Mouse (Mus musculus): ENCODE data around the gene Hist1h1d. TPM values are rescaled to one million over a fixed set of nuclear protein-coding genes. Genes with fewer than 3 reads are reported as not detected.

The Hist1h1d gene
- polyA plus RNA-seq, 1 experiment from 2014 or later, result 0.64 TPM

DNA sequence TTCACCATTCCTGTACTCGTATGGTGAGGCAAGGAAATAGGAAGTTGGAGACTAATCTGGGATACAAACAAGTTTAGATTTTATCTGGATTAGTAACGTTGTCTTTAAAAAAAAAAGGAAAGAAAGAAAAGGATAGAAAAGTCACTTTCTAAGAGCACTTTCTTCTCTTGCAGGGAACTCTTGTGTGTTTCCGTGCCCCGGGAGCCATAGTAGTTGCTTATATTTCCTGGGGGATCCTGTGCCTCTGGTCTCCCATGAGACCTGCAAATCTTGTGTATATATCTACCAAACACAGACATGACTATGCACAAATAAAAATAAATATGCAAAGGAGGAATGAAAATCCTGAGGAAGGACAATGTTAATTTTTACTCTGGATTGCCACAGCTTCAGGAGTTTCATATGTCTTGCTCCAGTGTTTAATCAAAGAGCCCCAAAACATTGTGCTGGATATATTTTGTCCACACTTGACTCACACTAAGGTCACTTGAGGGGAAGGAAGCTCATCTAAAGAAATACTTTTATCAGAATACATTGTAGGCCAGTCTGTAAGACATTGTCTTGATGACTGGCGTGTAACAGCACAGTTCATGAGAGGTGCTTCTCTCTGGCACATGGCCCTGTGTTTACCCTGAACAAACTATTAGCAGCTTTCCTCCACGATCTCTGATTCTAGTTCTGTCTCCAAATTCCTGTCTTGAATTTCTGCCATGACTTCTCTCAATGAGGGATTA, 24.0 kb downstream of the Hist1h1d start:
- peak overlapping the region; percentile 86 for H3K9ac ChIP-seq (ENCODE audit: low read length)
- no peaks in the 10 kb centered on the region for H3K9me3 ChIP-seq (ENCODE audit: control insufficient read depth, low read length)
- ATAC-seq (replicated peaks; ENCODE audit: low FRiP score, low TSS enrichment, low read depth), result no peak
- H3K27me3 ChIP-seq (replicated peaks; ENCODE audit: control insufficient read depth, insufficient read depth, low read length), result no peaks in the 10 kb centered on the region
- peaks cover 14% of the 10 kb centered on the region for H3K4me1 ChIP-seq (replicated peaks; ENCODE audit: control insufficient read depth, insufficient read depth, low read length)
- peak overlapping the region; percentile 80 for H3K4me2 ChIP-seq (ENCODE audit: low read length)
- peak overlapping the region; percentile 38 for H3K4me3 ChIP-seq (ENCODE audit: low read depth, low read length)
- H3K36me3 ChIP-seq (ENCODE audit: control insufficient read depth, insufficient read depth, low read length), result no peaks in the 10 kb centered on the region
- peak; percentile 49 for DNase-seq (ENCODE audit: low spot score)
- WGBS, result 31% methylated on average over 6 of the region's 6 CpGs
- H3K27ac ChIP-seq (ENCODE audit: low read depth), result peak overlapping the region; percentile 80

DNA sequence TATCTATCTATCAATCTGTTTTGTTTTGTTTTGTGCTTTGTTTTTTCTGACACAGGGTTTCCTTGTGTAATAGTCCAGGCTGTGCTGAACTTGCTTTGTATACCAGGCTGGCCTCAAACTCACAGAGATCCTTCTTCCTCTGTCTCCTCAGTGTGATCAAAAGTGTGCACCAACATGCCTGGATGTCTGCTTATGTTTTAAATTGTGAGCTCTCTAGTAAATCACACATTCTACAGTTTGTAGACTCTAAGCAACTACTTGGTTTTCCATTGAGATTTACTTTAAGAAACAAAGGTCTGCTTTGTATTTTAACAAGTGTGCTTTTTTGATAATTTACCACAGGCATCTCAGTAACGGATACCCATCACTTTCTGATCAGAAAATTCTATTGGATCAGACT, 24.8 kb downstream of the Hist1h1d start:
- ATAC-seq (replicated peaks; ENCODE audit: low FRiP score, low TSS enrichment, low read depth), result no peak
- 98% methylated on average over 1 of the region's 1 CpGs for WGBS
- DNase-seq (ENCODE audit: low spot score), result peak; percentile 41
- H3K9me3 ChIP-seq (ENCODE audit: control insufficient read depth, low read length), result no peaks in the 10 kb centered on the region
- H3K4me2 ChIP-seq (ENCODE audit: low read length), result no peak overlapping the region
- no peak overlapping the region for H3K9ac ChIP-seq (ENCODE audit: low read length)
- H3K4me3 ChIP-seq (ENCODE audit: low read depth, low read length), result no peak overlapping the region
- H3K4me1 ChIP-seq (replicated peaks; ENCODE audit: control insufficient read depth, insufficient read depth, low read length), result peaks cover 18% of the 10 kb centered on the region
- no peak overlapping the region for H3K27ac ChIP-seq (ENCODE audit: low read depth)
- H3K36me3 ChIP-seq (ENCODE audit: control insufficient read depth, insufficient read depth, low read length), result no peaks in the 10 kb centered on the region
- no peaks in the 10 kb centered on the region for H3K27me3 ChIP-seq (replicated peaks; ENCODE audit: control insufficient read depth, insufficient read depth, low read length)

DNA sequence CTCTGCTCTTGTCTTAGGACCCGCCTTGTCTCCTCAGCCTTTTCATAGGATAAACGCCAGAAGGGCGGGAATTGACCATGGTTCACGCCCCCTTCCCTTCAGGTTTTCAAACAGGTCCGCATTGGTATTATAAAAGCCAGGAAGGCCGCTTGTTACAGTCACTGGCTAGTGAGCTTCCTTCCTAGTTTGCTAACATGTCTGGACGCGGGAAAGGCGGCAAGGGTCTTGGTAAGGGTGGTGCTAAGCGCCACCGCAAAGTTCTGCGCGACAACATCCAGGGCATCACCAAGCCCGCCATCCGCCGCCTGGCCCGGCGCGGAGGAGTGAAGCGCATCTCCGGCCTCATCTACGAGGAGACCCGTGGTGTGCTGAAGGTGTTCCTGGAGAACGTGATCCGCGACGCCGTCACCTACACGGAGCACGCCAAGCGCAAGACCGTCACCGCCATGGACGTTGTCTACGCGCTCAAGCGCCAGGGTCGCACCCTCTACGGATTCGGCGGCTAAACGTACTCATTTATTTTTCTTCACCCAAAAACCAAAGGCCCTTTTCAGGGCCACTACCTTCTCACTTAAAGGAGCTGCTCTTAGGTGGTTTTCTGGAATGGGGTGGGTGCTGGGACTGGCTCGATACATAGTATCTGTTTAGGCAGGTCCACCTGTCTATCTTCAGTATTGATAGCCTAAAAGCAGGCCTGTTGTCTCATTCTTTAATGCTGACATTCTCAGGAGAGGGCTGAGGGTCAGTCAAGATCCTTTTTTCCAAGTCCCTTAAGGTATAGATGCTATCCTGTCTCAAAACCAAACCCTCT, 28.6 kb downstream of the Hist1h1d start, which contains the start of gene Hist1h4d:
TSS of gene Hist1h4d (plus strand) at position 191 of the 811 bp plus-strand sequence.
- H3K4me3 ChIP-seq (ENCODE audit: low read depth, low read length), result peak within 1 kb of the TSS; percentile 46
- peak within 1 kb of the TSS; percentile 99 for H3K27ac ChIP-seq (ENCODE audit: low read depth)
- H3K4me1 ChIP-seq (replicated peaks; ENCODE audit: control insufficient read depth, insufficient read depth, low read length), result peaks cover 28% of the 10 kb centered on the region
- peak within 1 kb of the TSS; percentile 73 for H3K4me2 ChIP-seq (ENCODE audit: low read length)
- H3K27me3 ChIP-seq (replicated peaks; ENCODE audit: control insufficient read depth, insufficient read depth, low read length), result no peaks in the 10 kb centered on the region
- ATAC-seq (replicated peaks; ENCODE audit: low FRiP score, low TSS enrichment, low read depth) (peak; percentile 88), DNase-seq (ENCODE audit: low spot score) (peak; percentile 100)
- peak within 1 kb of the TSS; percentile 81 for H3K9ac ChIP-seq (ENCODE audit: low read length)
- under 1% methylated on average over 43 of the region's 43 CpGs for WGBS
- H3K9me3 ChIP-seq (ENCODE audit: control insufficient read depth, low read length), result no peaks in the 10 kb centered on the region
- H3K36me3 ChIP-seq (ENCODE audit: control insufficient read depth, insufficient read depth, low read length), result no peaks in the 10 kb centered on the region

GRCm38 (mm10) chr13:23582219-23583056, 29.4 kb downstream of the Hist1h1d start:
- Histone ChIP-seq H3K36me3 (ENCODE audit: control insufficient read depth, insufficient read depth, low read length) (no peaks in the 10 kb centered on the region), H3K27ac (ENCODE audit: low read depth) (peak overlapping the region; percentile 99), H3K4me1 (replicated peaks; ENCODE audit: control insufficient read depth, insufficient read depth, low read length) (peaks cover 24% of the 10 kb centered on the region), H3K27me3 (replicated peaks; ENCODE audit: control insufficient read depth, insufficient read depth, low read length) (no peaks in the 10 kb centered on the region), H3K4me2 (ENCODE audit: low read length) (peak overlapping the region; percentile 73), H3K4me3 (ENCODE audit: low read depth, low read length) (peak overlapping the region; percentile 46), H3K9ac (ENCODE audit: low read length) (peak overlapping the region; percentile 81), H3K9me3 (ENCODE audit: control insufficient read depth, low read length) (no peaks in the 10 kb centered on the region)
- 7% methylated on average over 6 of the region's 6 CpGs for WGBS
- DNase-seq (ENCODE audit: low spot score), result peak; percentile 58
- no peak for ATAC-seq (replicated peaks; ENCODE audit: low FRiP score, low TSS enrichment, low read depth)

- peak overlapping the region; percentile 94 for H3K4me2 ChIP-seq (ENCODE audit: low read length)
- H3K9ac ChIP-seq (ENCODE audit: low read length), result no peak overlapping the region; the same call in 1 of the 2 replicates
- ATAC-seq (replicated peaks; ENCODE audit: low FRiP score, low TSS enrichment, low read depth), result no peak
These were observed 30.5 kb downstream of the Hist1h1d start for GRCm38 (mm10) chr13:23583387-23584068.

DNA sequence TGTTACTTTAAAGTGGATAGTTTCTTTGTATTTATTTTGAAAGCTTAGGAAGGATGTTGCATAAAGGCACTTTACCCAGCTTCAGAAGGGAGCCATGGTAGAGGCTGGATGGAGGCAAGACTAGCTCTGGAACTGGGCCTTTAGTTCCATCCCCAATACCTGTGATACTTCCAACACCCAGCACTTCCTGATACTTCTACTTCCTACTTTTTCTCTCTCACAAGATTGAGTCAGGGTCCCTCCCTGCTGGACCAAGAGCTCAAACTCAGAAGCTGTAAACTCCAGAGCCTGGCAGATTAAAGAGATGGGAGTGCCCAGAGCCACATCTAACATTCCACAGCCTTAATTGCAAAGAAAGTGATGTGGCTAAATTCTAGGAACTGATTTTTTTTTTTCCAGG, 31.3 kb downstream of the Hist1h1d start:
- no peaks in the 10 kb centered on the region for H3K9me3 ChIP-seq (ENCODE audit: control insufficient read depth, low read length)
- H3K36me3 ChIP-seq (ENCODE audit: control insufficient read depth, insufficient read depth, low read length), result no peaks in the 10 kb centered on the region
- peak overlapping the region; percentile 99 for H3K27ac ChIP-seq (ENCODE audit: low read depth)
- DNase-seq (ENCODE audit: low spot score) (peak; percentile 49), ATAC-seq (replicated peaks; ENCODE audit: low FRiP score, low TSS enrichment, low read depth) (no peak)
- H3K27me3 ChIP-seq (replicated peaks; ENCODE audit: control insufficient read depth, insufficient read depth, low read length), result no peaks in the 10 kb centered on the region
- peaks cover 24% of the 10 kb centered on the region for H3K4me1 ChIP-seq (replicated peaks; ENCODE audit: control insufficient read depth, insufficient read depth, low read length)
- H3K4me3 ChIP-seq (ENCODE audit: low read depth, low read length), result peak overlapping the region; percentile 55
- H3K9ac ChIP-seq (ENCODE audit: low read length), result peak overlapping the region; percentile 88
- peak overlapping the region; percentile 94 for H3K4me2 ChIP-seq (ENCODE audit: low read length)

More at GRCm38 (mm10) chr13:23583387-23584068, 30.5 kb downstream of the Hist1h1d start:
- no peaks in the 10 kb centered on the region for H3K9me3 ChIP-seq (ENCODE audit: control insufficient read depth, low read length)
- peak; percentile 51 for DNase-seq (ENCODE audit: low spot score)
- H3K27me3 ChIP-seq (replicated peaks; ENCODE audit: control insufficient read depth, insufficient read depth, low read length), result no peaks in the 10 kb centered on the region
- peak overlapping the region; percentile 99 for H3K27ac ChIP-seq (ENCODE audit: low read depth)
- H3K36me3 ChIP-seq (ENCODE audit: control insufficient read depth, insufficient read depth, low read length), result no peaks in the 10 kb centered on the region
- H3K4me3 ChIP-seq (ENCODE audit: low read depth, low read length), result no peak overlapping the region
- peaks cover 24% of the 10 kb centered on the region for H3K4me1 ChIP-seq (replicated peaks; ENCODE audit: control insufficient read depth, insufficient read depth, low read length)

DNA sequence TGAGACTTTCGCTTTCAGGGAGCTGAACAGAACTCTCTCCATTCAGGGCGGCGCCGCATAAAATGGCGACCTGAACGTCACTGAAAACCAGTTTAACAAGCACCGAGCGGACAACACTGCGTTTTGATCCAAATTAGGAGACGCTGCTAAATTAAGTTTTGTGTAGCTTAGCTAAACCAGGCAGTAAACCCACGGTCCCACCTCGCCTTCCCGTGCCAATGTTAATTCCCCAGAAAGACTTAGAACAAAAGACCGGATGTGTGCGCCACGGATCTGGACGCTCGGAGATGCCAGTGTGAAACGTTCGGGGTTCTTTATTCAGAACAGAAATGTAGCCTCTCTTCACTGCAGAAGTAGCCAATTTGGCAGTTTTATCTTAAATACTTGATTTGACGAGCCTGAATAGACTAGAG, 32.0 kb downstream of the Hist1h1d start:
- Histone ChIP-seq H3K27me3 (replicated peaks; ENCODE audit: control insufficient read depth, insufficient read depth, low read length) (no peaks in the 10 kb centered on the region), H3K9me3 (ENCODE audit: control insufficient read depth, low read length) (no peaks in the 10 kb centered on the region), H3K27ac (ENCODE audit: low read depth) (peak overlapping the region; percentile 99), H3K9ac (ENCODE audit: low read length) (peak overlapping the region; percentile 88), H3K4me3 (ENCODE audit: low read depth, low read length) (peak overlapping the region; percentile 55), H3K4me1 (replicated peaks; ENCODE audit: control insufficient read depth, insufficient read depth, low read length) (peaks cover 24% of the 10 kb centered on the region), H3K36me3 (ENCODE audit: control insufficient read depth, insufficient read depth, low read length) (no peaks in the 10 kb centered on the region), H3K4me2 (ENCODE audit: low read length) (peak overlapping the region; percentile 94)
- WGBS, result under 1% methylated on average over 21 of the region's 21 CpGs
- peak; percentile 91 for DNase-seq (ENCODE audit: low spot score)
- ATAC-seq (replicated peaks; ENCODE audit: low FRiP score, low TSS enrichment, low read depth), result no peak; the same call in 1 of the 2 replicates

All from intestine, embryonic 14.5 days (tissue).